Mouse (Mus musculus): ENCODE results near the gene Cbx2. TPM values are rescaled to one million over a fixed set of nuclear protein-coding genes. Genes with fewer than 3 reads are reported as not detected.

Cbx2 gene
- polyA plus RNA-seq, 2 experiments: 29.1 to 35.7 TPM

GRCm38 (mm10) chr11:119080461-119081147, 57.8 kb downstream of the Cbx2 start:
- H3K9me3 ChIP-seq (ENCODE audit: control insufficient read depth, low read length): no peaks in the 10 kb centered on the region
- H3K4me1 ChIP-seq (ENCODE audit: control insufficient read depth, insufficient read depth, low read length): peaks cover 54% of the 10 kb centered on the region
- peaks cover 26% of the 10 kb centered on the region for H3K27me3 ChIP-seq (ENCODE audit: control insufficient read depth, insufficient read depth, low read length)
- H3K4me2 ChIP-seq (replicated peaks; ENCODE audit: low read depth, low read length, severe bottlenecking): peak overlapping the region; percentile 16; the same call in 1 of the 2 replicates
- peak overlapping the region; percentile 3 for H3K4me3 ChIP-seq (replicated peaks; ENCODE audit: low read length)
- TF ChIP-seq POLR2A (IDR thresholded peaks at IDR 0.05; ENCODE audit: borderline replicate concordance, extremely low read depth, insufficient read depth, insufficient read length): no peak
- no peak overlapping the region for H3K9ac ChIP-seq (ENCODE audit: low read depth, low read length, severe bottlenecking)
- WGBS: 36% methylated on average over 33 of the region's 33 CpGs
- H3K27ac ChIP-seq (replicated peaks; ENCODE audit: low read depth, low read length): no peak overlapping the region
- no peak for ATAC-seq (ENCODE audit: low FRiP score, low read depth)
- DNase-seq (ENCODE audit: low spot score): no peak
- peaks cover 41% of the 10 kb centered on the region for H3K36me3 ChIP-seq (ENCODE audit: control insufficient read depth, insufficient read depth, low read length)

Other genes with a start within 250 kb of the Cbx2 start
- gene Rbfox3, start 111.4 kb upstream of the Cbx2 start, polyA plus RNA-seq (2012; rRNA removed): 0.26 and 0.43 TPM in 2 replicates
- 0.26 and 0.44 TPM in 2 replicates for gene Rbfox3, start 111.4 kb upstream of the Cbx2 start, polyA plus RNA-seq (2014; fragmentation: Nextera tagmentation; extraction: Ambion mirVana)
- gene Enpp7, start 34.8 kb upstream of the Cbx2 start, polyA plus RNA-seq (2012; rRNA removed): 0.05 and 0.08 TPM in 2 replicates
- gene Enpp7, start 34.8 kb upstream of the Cbx2 start, polyA plus RNA-seq (2014; fragmentation: Nextera tagmentation; extraction: Ambion mirVana): not detected in 2 replicates
- gene Cbx8, start 18.0 kb downstream of the Cbx2 start, polyA plus RNA-seq (2012; rRNA removed): 6.9 and 7.2 TPM in 2 replicates
- gene Cbx8, start 18.0 kb downstream of the Cbx2 start, polyA plus RNA-seq (2014; fragmentation: Nextera tagmentation; extraction: Ambion mirVana): 10.1 and 12.6 TPM in 2 replicates
- 23.1 and 24.3 TPM in 2 replicates for gene Cbx4, start 63.3 kb downstream of the Cbx2 start, polyA plus RNA-seq (2012; rRNA removed)
- 10.9 and 11.4 TPM in 2 replicates for gene Cbx4, start 63.3 kb downstream of the Cbx2 start, polyA plus RNA-seq (2014; fragmentation: Nextera tagmentation; extraction: Ambion mirVana)
- 29.2 and 34.4 TPM in 2 replicates for gene Tbc1d16, start 205.5 kb downstream of the Cbx2 start, polyA plus RNA-seq (2012; rRNA removed)
- 16.3 and 16.7 TPM in 2 replicates for gene Tbc1d16, start 205.5 kb downstream of the Cbx2 start, polyA plus RNA-seq (2014; fragmentation: Nextera tagmentation; extraction: Ambion mirVana)
- 2.5 and 3.1 TPM in 2 replicates for gene Ccdc40, start 205.6 kb downstream of the Cbx2 start, polyA plus RNA-seq (2012; rRNA removed)
- 2.1 and 2.7 TPM in 2 replicates for gene Ccdc40, start 205.6 kb downstream of the Cbx2 start, polyA plus RNA-seq (2014; fragmentation: Nextera tagmentation; extraction: Ambion mirVana)
- gene Gaa, start 244.9 kb downstream of the Cbx2 start, polyA plus RNA-seq (2012; rRNA removed): 136 and 196 TPM in 2 replicates
- 74.5 and 76.0 TPM in 2 replicates for gene Gaa, start 244.9 kb downstream of the Cbx2 start, polyA plus RNA-seq (2014; fragmentation: Nextera tagmentation; extraction: Ambion mirVana)

All from limb, embryonic 14.5 days (tissue).